Mouse (Mus musculus) olfactory bulb, adult 2 months (tissue): ENCODE data around the gene Fam193b.

Experiments
- CTCF ChIP-seq: fragments of 200-500 bp; IDR thresholded peaks from 2 replicates; pipeline ENCODE4 v1.5.1; 2012; ENCODE audit warnings: low read depth, mild to moderate bottlenecking, low read length, moderate library complexity; ENCODE audit not compliant: insufficient read depth
- POLR2A ChIP-seq: fragments of 200-500 bp; IDR thresholded peaks from 2 replicates; pipeline ENCODE4 v1.6.1; 2012; ENCODE audit warnings: mild to moderate bottlenecking, low read depth, low read length, moderate library complexity; ENCODE audit not compliant: insufficient read depth

- no peak for TF ChIP-seq CTCF
- no peak for TF ChIP-seq POLR2A
Measured at GRCm38 (mm10) chr13:55500575-55500974, 70.3 kb downstream of the Fam193b start.
